Mouse (Mus musculus) midbrain, embryonic 10.5 days (tissue): ENCODE measurements around the gene Nemp2. TPM values are rescaled to one million over a fixed set of nuclear protein-coding genes. Genes with fewer than 3 reads are reported as not detected.
A peak's percentile ranks its signal among the peaks of the same experiment; 100 is the strongest.

Experiments used
- DNase-seq: peaks from one replicate; pipeline ENCODE4 v3.0.0-alpha.2; 2017; ENCODE audit warnings: low spot score
- H3K27ac ChIP-seq: fragments of 300-500 bp; sonication (generic); replicated peaks from 2 replicates; pipeline ENCODE4 v1.5.1; 2016; ENCODE audit warnings: mild to moderate bottlenecking
- H3K27me3 ChIP-seq: fragments of 300-500 bp; sonication (generic); 2 replicates; pipeline ENCODE4 v1.6.1; 2016; ENCODE audit warnings: low read depth, mild to moderate bottlenecking; ENCODE audit not compliant: poor library complexity, severe bottlenecking
- H3K36me3 ChIP-seq: fragments of 300-500 bp; sonication (generic); 2 replicates; pipeline ENCODE4 v1.6.1; 2016; ENCODE audit warnings: mild to moderate bottlenecking, moderate library complexity
- H3K4me1 ChIP-seq: fragments of 300-500 bp; sonication (generic); 2 replicates; pipeline ENCODE4 v1.6.1; 2016
- H3K4me3 ChIP-seq: fragments of 300-500 bp; sonication (generic); 2 replicates; pipeline ENCODE4 v1.5.1; 2016; ENCODE audit warnings: mild to moderate bottlenecking, moderate library complexity
- H3K9me3 ChIP-seq: fragments of 300-500 bp; sonication (generic); replicated peaks from 2 replicates; pipeline ENCODE4 v1.6.1; 2016; ENCODE audit warnings: mild to moderate bottlenecking
- WGBS: fragments of 180-500 bp; shearing (Covaris S2); methylation state at CpG from one replicate; pipeline ENCODE4 v1.1.7; 2016; 5-methylcytosine and 5-hydroxymethylcytosine counted together
- polyA plus RNA-seq: library from polyadenylated mRNA; unstranded; fragments of >200 nt; fragmentation: Nextera tagmentation; extraction: Ambion mirVana; gene quantifications from 2 replicates; pipeline ENCODE4 v1.2.1, GENCODE M21; 2016

Gene Nemp2
- polyA plus RNA-seq, 1 experiment from 2014 or later = 8.7 TPM

DNA sequence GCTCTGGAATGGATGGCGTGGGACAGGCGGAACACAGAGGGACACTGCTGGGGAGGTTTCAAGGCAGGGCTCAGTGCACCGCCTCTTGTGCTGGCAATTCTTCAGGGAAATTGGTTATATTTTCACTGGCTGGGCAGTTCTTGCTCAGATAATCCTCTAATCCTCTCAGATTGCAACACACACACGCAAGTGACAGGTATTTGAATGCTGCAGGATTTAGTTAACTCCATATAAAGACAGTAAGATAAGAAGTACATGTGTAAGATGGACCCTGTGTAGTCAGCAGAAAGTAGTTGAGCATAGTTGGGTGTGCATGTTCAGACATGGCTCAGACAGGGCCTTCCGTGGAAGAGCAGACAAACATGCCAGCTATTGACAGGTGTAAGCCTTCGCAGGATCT is 3.7 kb downstream of the Nemp2 start:
- Histone ChIP-seq H3K4me3 (no peak overlapping the region), H3K9me3 (no peaks in the 10 kb centered on the region), H3K27ac (no peak overlapping the region), H3K27me3 (no peaks in the 10 kb centered on the region), H3K4me1 (peaks cover 12% of the 10 kb centered on the region), H3K36me3 (peaks cover 31% of the 10 kb centered on the region)
- DNase-seq = no peak
- 90% methylated on average over 6 of the region's 6 CpGs for WGBS

DNA sequence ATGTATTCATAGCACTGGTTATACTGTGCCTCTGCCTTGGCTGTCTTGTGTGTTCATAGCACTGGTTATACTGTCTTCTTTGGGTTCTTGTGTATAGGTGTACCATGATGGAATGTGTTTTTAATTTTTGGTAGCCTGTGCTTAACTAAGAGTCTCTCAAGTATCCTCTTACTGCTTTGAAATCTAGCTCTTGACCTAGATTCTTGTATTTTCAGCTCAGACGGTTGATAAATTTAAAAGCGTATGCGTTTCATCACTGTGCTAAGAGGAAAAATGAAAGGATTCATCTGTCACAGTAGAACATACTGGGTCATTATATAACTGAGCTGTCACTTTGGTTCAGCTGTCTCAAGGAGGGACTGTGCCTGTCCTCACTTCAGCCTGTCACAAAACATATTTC is 5.4 kb downstream of the Nemp2 start:
- Histone ChIP-seq H3K4me3 (no peak overlapping the region), H3K4me1 (peaks cover 12% of the 10 kb centered on the region), H3K27me3 (no peaks in the 10 kb centered on the region), H3K36me3 (peaks cover 44% of the 10 kb centered on the region), H3K9me3 (no peaks in the 10 kb centered on the region), H3K27ac (no peak overlapping the region)
- WGBS = 94% methylated on average over 3 of the region's 3 CpGs
- DNase-seq = no peak

GRCm38 (mm10) chr1:52638101-52638500 is 7.6 kb downstream of the Nemp2 start:
- Histone ChIP-seq H3K4me3 (no peak overlapping the region), H3K27me3 (no peaks in the 10 kb centered on the region), H3K9me3 (no peaks in the 10 kb centered on the region), H3K4me1 (no peaks in the 10 kb centered on the region), H3K27ac (no peak overlapping the region), H3K36me3 (peaks cover 44% of the 10 kb centered on the region)
- no peak for DNase-seq
- WGBS = 92% methylated on average over 2 of the region's 2 CpGs

- DNase-seq = no peak
- Histone ChIP-seq H3K4me3 (no peak overlapping the region), H3K27ac (no peak overlapping the region), H3K36me3 (peaks cover 44% of the 10 kb centered on the region), H3K4me1 (no peaks in the 10 kb centered on the region), H3K9me3 (no peaks in the 10 kb centered on the region), H3K27me3 (no peaks in the 10 kb centered on the region)
- 93% methylated on average over 7 of the region's 7 CpGs for WGBS
These were observed 8.6 kb downstream of the Nemp2 start for GRCm38 (mm10) chr1:52639090-52639489.

GRCm38 (mm10) chr1:52640266-52640665 is 9.8 kb downstream of the Nemp2 start:
- H3K27me3 ChIP-seq = no peaks in the 10 kb centered on the region
- WGBS = 91% methylated on average over 6 of the region's 6 CpGs
- no peaks in the 10 kb centered on the region for H3K4me1 ChIP-seq
- H3K36me3 ChIP-seq = peaks cover 43% of the 10 kb centered on the region
- H3K4me3 ChIP-seq = no peak overlapping the region
- DNase-seq = no peak
- H3K27ac ChIP-seq = no peak overlapping the region
- H3K9me3 ChIP-seq = no peaks in the 10 kb centered on the region

GRCm38 (mm10) chr1:52640736-52641135 is 10.2 kb downstream of the Nemp2 start:
- peaks cover 46% of the 10 kb centered on the region for H3K36me3 ChIP-seq
- DNase-seq = no peak
- H3K27me3 ChIP-seq = no peaks in the 10 kb centered on the region
- H3K4me3 ChIP-seq = no peak overlapping the region
- H3K27ac ChIP-seq = no peak overlapping the region
- WGBS = 97% methylated on average over 4 of the region's 4 CpGs
- H3K4me1 ChIP-seq = no peaks in the 10 kb centered on the region
- H3K9me3 ChIP-seq = no peaks in the 10 kb centered on the region

GRCm38 (mm10) chr1:52648153-52649027 is 17.9 kb downstream of the Nemp2 start:
- H3K27ac ChIP-seq = no peak overlapping the region
- peak; percentile 30 for DNase-seq
- WGBS = 87% methylated on average over 11 of the region's 11 CpGs
- H3K27me3 ChIP-seq = no peaks in the 10 kb centered on the region
- H3K4me3 ChIP-seq = no peak overlapping the region
- H3K36me3 ChIP-seq = peaks cover 65% of the 10 kb centered on the region
- no peaks in the 10 kb centered on the region for H3K9me3 ChIP-seq
- no peaks in the 10 kb centered on the region for H3K4me1 ChIP-seq

- DNase-seq = no peak
- Histone ChIP-seq H3K4me1 (no peaks in the 10 kb centered on the region), H3K9me3 (no peaks in the 10 kb centered on the region), H3K27me3 (no peaks in the 10 kb centered on the region), H3K27ac (no peak overlapping the region), H3K36me3 (peaks cover 65% of the 10 kb centered on the region), H3K4me3 (no peak overlapping the region)
- 89% methylated on average over 5 of the region's 5 CpGs for WGBS
These were observed 19.6 kb downstream of the Nemp2 start for GRCm38 (mm10) chr1:52650066-52650465.

DNA sequence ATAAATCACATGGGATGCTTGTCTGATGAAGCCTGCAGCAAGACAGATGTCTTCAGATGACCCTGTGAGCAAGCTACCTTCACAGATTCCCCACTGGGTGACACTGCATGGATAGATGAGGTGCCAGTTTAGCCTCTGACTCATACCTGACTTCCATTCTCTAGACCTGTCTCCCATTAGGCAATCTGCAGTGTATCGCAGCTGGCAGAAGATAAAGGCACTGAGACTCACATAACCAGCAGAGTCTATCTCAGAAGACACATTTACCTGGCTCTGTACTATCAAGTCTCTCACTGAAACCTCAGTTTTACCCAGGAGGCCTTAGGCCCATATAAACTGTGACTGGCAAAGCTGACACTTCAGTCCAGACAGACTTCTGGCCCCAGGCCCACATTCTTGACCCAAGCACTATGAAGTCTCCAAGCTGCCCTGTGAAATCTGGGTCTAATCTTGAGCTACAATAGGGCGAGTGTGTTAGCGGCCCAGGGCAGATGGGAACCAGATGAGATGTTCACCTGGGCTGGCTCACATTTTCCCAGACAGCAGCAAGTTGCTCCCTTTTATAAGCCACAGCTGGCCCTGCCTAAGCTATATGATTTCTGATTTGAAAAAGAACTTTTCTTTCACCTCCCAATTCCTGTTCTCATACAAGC is 22.2 kb downstream of the Nemp2 start:
- WGBS = 93% methylated on average over 3 of the region's 3 CpGs
- no peaks in the 10 kb centered on the region for H3K4me1 ChIP-seq
- H3K9me3 ChIP-seq = no peaks in the 10 kb centered on the region
- H3K27me3 ChIP-seq = no peaks in the 10 kb centered on the region
- H3K36me3 ChIP-seq = peaks cover 42% of the 10 kb centered on the region
- no peak for DNase-seq
- no peak overlapping the region for H3K4me3 ChIP-seq
- no peak overlapping the region for H3K27ac ChIP-seq

- Histone ChIP-seq H3K9me3 (no peaks in the 10 kb centered on the region), H3K36me3 (peaks cover 41% of the 10 kb centered on the region), H3K27ac (no peak overlapping the region), H3K4me1 (no peaks in the 10 kb centered on the region), H3K4me3 (no peak overlapping the region), H3K27me3 (no peaks in the 10 kb centered on the region)
- DNase-seq = no peak
- WGBS = 89% methylated on average over 1 of the region's 1 CpGs
These were observed 22.9 kb downstream of the Nemp2 start for GRCm38 (mm10) chr1:52653366-52653765.

GRCm38 (mm10) chr1:52655153-52655552 is 24.6 kb downstream of the Nemp2 start:
- Histone ChIP-seq H3K27me3 (no peaks in the 10 kb centered on the region), H3K27ac (no peak overlapping the region), H3K9me3 (no peaks in the 10 kb centered on the region), H3K36me3 (peaks cover 25% of the 10 kb centered on the region), H3K4me3 (no peak overlapping the region), H3K4me1 (no peaks in the 10 kb centered on the region)
- 83% methylated on average over 4 of the region's 4 CpGs for WGBS
- DNase-seq = no peak

GRCm38 (mm10) chr1:52658160-52658559 is 27.7 kb downstream of the Nemp2 start:
- 95% methylated on average over 7 of the region's 7 CpGs for WGBS
- no peaks in the 10 kb centered on the region for H3K36me3 ChIP-seq
- H3K27me3 ChIP-seq = no peaks in the 10 kb centered on the region
- no peaks in the 10 kb centered on the region for H3K4me1 ChIP-seq
- DNase-seq = no peak
- H3K9me3 ChIP-seq = no peaks in the 10 kb centered on the region
- H3K4me3 ChIP-seq = no peak overlapping the region
- no peak overlapping the region for H3K27ac ChIP-seq

DNA sequence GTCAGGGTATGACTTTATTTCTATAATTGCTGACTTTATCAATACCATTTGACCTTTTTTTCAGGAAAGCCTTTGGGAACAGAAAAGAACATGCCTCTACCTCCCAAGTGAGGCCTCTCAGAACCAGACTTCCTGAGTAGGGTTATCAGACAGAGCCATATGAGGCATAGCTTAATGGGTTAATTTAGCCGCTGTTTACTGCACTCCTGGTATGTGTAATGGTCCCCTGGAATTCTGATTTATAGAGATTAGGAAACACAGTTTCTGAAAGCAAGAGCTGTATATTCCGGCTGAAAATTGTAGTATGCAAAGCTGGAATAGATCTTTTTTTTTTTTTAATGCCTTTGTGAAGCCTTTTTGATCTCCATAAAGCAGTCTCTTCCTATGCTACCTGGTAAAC is 29.8 kb downstream of the Nemp2 start:
- H3K4me1 ChIP-seq = no peaks in the 10 kb centered on the region
- WGBS = 92% methylated on average over 2 of the region's 2 CpGs
- H3K27me3 ChIP-seq = no peaks in the 10 kb centered on the region
- H3K9me3 ChIP-seq = no peaks in the 10 kb centered on the region
- H3K27ac ChIP-seq = no peak overlapping the region
- no peaks in the 10 kb centered on the region for H3K36me3 ChIP-seq
- no peak overlapping the region for H3K4me3 ChIP-seq
- no peak for DNase-seq
